In genomic region chr6:49236331-49236730, GRCm38 (mm10) we compare ENCODE assay signal across 8 mouse cellular contexts. TPM values are rescaled to one million over a fixed set of nuclear protein-coding genes. Genes with fewer than 3 reads are reported as not detected.
DNase-seq lines count a peak whose midpoint lies in the region; ATAC-seq and TF ChIP-seq lines count a peak whose summit lies in the region.

No protein-coding gene starts in this region.

- 57% methylated on average over 9 of the region's 9 CpGs for WGBS in hindbrain, postnatal 0 days

- peak; percentile 100 for ATAC-seq in common myeloid progenitor, adult 5-6 weeks (replicated peaks; ENCODE audit: low read depth, poor library complexity, severe bottlenecking)
- ATAC-seq in hindbrain, postnatal 0 days, result peak; percentile 98

- no peak overlapping the region for H3K4me2 ChIP-seq in hindbrain, postnatal 0 days (ENCODE audit: low read depth, low read length)

- DNase-seq in T-cell, adult 2 months (ENCODE audit: low spot score), result peak; percentile 100
- peak; percentile 100 for DNase-seq in gastrocnemius, adult 8-10 months (ENCODE audit: low spot score in 2 of 2)
- DNase-seq in hindbrain, postnatal 0 days (ENCODE audit: low spot score), result peak; percentile 86
- peak; percentile 100 for DNase-seq in left cerebral cortex, adult 11 months (ENCODE audit: low spot score)
- DNase-seq in lung, postnatal 25 days (ENCODE audit: low spot score), result peak; percentile 100
- peak; percentile 68 for DNase-seq in retina, postnatal 1 day
- DNase-seq in urinary bladder, adult 18-20 months (ENCODE audit: low spot score in 2 of 2), result peak; percentile 100

- H3K27me3 ChIP-seq in hindbrain, postnatal 0 days (ENCODE audit: insufficient read depth, low read length), result no peaks in the 10 kb centered on the region

- H3K36me3 ChIP-seq in hindbrain, postnatal 0 days (ENCODE audit: insufficient read depth, low read length), result no peaks in the 10 kb centered on the region; the same call in 1 of the 2 replicates

- H3K27ac ChIP-seq in hindbrain, postnatal 0 days, result no peak overlapping the region

- no peaks in the 10 kb centered on the region for H3K4me1 ChIP-seq in hindbrain, postnatal 0 days (ENCODE audit: insufficient read depth, low read length)

- TF ChIP-seq CTCF in hindbrain, postnatal 0 days (IDR thresholded peaks at IDR 0.05; ENCODE audit: low read depth), result no peak

- H3K9me3 ChIP-seq in hindbrain, postnatal 0 days (ENCODE audit: low read length), result no peaks in the 10 kb centered on the region

- no peak overlapping the region for H3K4me3 ChIP-seq in hindbrain, postnatal 0 days (ENCODE audit: low read length)

- H3K9ac ChIP-seq in hindbrain, postnatal 0 days (replicated peaks; ENCODE audit: low read length), result no peak overlapping the region

RNA-seq across cellular contexts. Expression of gene Igf2bp3, which starts 21.6 kb away (rescaled TPM):
- total RNA-seq in common myeloid progenitor, adult 5-6 weeks (2017), result 0.18 and 0.19 TPM in 2 replicates
- total RNA-seq in gastrocnemius, adult 8-10 months (2022), result under 1 TPM; 0.10 to 0.19 (median 0.16) TPM
- total RNA-seq in hindbrain, postnatal 0 days (2014; rRNA removed), result 8.9 and 13.3 TPM in 2 replicates
- polyA plus RNA-seq in hindbrain, postnatal 0 days (2015; fragmentation: Nextera tagmentation; extraction: Ambion mirVana), result 16.1 and 16.6 TPM in 2 replicates

RNA-seq across cellular contexts. Expression of gene Tra2a, which starts 27.5 kb away (rescaled TPM):
- total RNA-seq in common myeloid progenitor, adult 5-6 weeks (2017), result 160 and 162 TPM in 2 replicates
- 10 to 100 TPM; 11.4 to 15.3 (median 14.3) TPM for total RNA-seq in gastrocnemius, adult 8-10 months (2022)
- 54.3 and 60.9 TPM in 2 replicates for total RNA-seq in hindbrain, postnatal 0 days (2014; rRNA removed)
- 43.0 and 44.6 TPM in 2 replicates for polyA plus RNA-seq in hindbrain, postnatal 0 days (2015; fragmentation: Nextera tagmentation; extraction: Ambion mirVana)
